Mouse (Mus musculus): Measurements from ENCODE around the gene Kdm5d.

The Kdm5d gene

DNA sequence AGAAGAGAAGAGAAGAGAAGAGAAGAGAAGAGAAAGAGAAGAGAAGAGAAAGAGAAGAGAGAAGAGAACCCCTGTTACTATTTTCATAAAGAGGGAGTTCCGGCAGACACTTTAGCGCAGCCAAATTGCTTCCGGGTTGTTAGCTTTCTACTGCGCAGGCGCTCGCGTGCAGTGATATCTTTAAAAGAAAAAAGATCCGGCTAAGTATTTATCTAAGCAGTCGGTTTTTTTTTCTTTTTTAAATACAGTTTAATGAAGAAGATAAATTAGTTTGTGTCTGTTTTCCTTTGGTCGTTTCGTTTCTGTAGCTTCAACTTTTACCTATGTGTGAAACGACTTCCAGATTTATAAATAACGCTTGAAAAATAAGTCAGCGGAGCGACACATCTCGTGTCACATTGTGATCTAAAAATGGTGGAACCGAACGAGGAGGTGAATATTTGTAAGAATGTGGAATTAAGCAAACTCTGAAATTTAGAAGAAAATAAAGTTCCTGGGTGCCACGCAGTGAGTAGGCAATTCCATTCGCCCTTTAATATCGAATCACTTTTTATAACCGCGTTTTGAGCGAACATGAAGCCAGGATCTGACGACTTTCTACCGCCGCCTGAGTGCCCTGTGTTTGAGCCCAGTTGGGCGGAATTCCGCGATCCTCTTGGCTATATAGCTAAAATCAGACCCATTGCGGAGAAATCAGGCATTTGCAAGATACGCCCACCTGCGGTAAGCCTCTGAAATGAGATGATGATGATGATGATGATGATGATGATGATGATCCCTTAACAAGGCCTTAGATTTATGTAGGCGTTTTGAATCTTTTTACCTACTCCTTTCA is at the start of gene Kdm5d:
TSS of gene Kdm5d (plus strand) at position 396 of the 835 bp plus-strand sequence.
- DNase-seq, result peak in 1 of 2 experiments; percentile 40

DNA sequence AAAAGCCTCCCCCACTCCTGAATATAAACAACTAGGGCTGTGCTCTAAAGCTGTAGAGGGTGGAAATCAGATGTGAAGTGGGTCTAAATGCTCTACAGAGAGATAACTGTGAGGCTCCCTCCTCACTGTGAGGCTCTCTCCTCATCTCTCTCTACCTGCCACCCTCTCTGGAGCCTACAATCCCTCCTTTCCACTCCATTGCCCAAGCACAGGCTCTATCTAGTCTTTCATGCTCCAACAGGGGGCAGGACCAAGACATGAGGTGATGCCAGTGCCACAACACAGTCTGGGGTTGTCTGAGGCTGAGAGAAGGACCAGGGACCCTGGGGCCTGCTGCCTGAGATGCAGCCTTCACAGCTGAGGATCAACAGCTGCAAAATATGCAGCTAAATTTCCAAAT is 25.2 kb upstream of the Kdm5d start:
- no peak for DNase-seq

DNA sequence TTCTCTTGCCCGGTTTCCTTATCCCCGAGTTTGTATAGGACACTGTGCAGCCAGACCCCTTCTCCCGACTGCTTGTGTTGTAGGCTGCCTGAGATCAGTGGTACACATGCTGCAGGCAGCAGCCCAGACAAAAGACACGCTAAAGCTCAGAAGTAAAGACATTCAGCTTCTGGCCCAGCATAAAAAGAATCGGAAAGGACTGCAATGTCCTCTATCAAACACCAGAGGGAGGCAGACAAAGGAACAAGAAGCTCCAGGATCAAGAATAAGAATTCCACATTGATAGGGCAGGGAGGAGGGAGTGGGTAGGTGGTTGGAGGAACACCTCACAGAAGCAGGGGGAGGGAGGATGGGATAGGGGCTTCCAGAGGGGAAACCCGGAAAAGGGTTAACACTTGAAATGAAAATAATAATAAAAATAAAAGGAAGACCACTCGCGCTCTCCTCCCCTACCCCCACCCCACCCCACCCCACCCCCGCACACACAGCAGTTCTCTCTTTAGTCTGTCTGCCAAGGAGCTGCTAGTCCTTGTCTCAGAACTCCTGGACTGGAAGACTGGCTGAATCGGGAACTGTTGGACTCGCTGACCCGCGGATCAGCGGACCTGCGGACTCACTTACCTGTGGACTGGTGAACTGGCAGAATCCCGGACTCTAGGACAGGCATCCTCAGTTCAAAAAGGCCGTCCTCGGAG is 24.6 kb upstream of the Kdm5d start:
- DNase-seq, result no peak
